Mouse (Mus musculus): ENCODE measurements at regions not wholly inside any gene's neighbourhood (a gene's known extent, or its start where the extent isn't known, plus 50 kb on each side); places are given as distances from the start of the nearest gene placed in this dataset.

- Histone ChIP-seq H3K9me3 (replicated peaks; ENCODE audit: control insufficient read depth, low read length) (no peaks in the 10 kb centered on the region), H3K4me1 (ENCODE audit: control insufficient read depth, insufficient read depth, low read length) (no peaks in the 10 kb centered on the region), H3K4me2 (ENCODE audit: low read length) (no peak overlapping the region), H3K36me3 (ENCODE audit: control insufficient read depth, insufficient read depth, low read length) (no peaks in the 10 kb centered on the region), H3K9ac (ENCODE audit: low read length) (no peak overlapping the region), H3K27me3 (replicated peaks; ENCODE audit: control insufficient read depth, insufficient read depth, low read length) (no peaks in the 10 kb centered on the region), H3K4me3 (ENCODE audit: low read depth, low read length) (no peak overlapping the region), H3K27ac (ENCODE audit: low read depth, low read length) (no peak overlapping the region)
- ATAC-seq = no peak
- peak; percentile 13 for DNase-seq (ENCODE audit: low spot score)
- 53% methylated on average over 13 of the region's 13 CpGs for WGBS
These were observed 682.7 kb downstream of the Gm9195 start for GRCm38 (mm10) chr14:71808863-71809487.

- H3K4me3 ChIP-seq (ENCODE audit: low read depth, low read length) = no peak overlapping the region
- 76% methylated on average over 3 of the region's 3 CpGs for WGBS
- ATAC-seq (no peak), DNase-seq (ENCODE audit: low spot score) (no peak)
- no peaks in the 10 kb centered on the region for H3K27me3 ChIP-seq (replicated peaks; ENCODE audit: control insufficient read depth, insufficient read depth, low read length)
- no peak overlapping the region for H3K4me2 ChIP-seq (ENCODE audit: low read length)
- H3K27ac ChIP-seq (ENCODE audit: low read depth, low read length) = no peak overlapping the region
- H3K36me3 ChIP-seq (ENCODE audit: control insufficient read depth, insufficient read depth, low read length) = no peaks in the 10 kb centered on the region
- no peak overlapping the region for H3K9ac ChIP-seq (ENCODE audit: low read length)
- no peaks in the 10 kb centered on the region for H3K4me1 ChIP-seq (ENCODE audit: control insufficient read depth, insufficient read depth, low read length)
- no peaks in the 10 kb centered on the region for H3K9me3 ChIP-seq (replicated peaks; ENCODE audit: control insufficient read depth, low read length)
These were observed 686.0 kb downstream of the Gm9195 start for GRCm38 (mm10) chr14:71805624-71806023.

GRCm38 (mm10) chr14:71799861-71800260, 691.8 kb downstream of the Gm9195 start:
- H3K4me1 ChIP-seq (ENCODE audit: control insufficient read depth, insufficient read depth, low read length) = no peaks in the 10 kb centered on the region
- no peak overlapping the region for H3K4me3 ChIP-seq (ENCODE audit: low read depth, low read length)
- DNase-seq (ENCODE audit: low spot score) (peak; percentile 49), ATAC-seq (no peak)
- H3K36me3 ChIP-seq (ENCODE audit: control insufficient read depth, insufficient read depth, low read length) = no peaks in the 10 kb centered on the region
- no peaks in the 10 kb centered on the region for H3K27me3 ChIP-seq (replicated peaks; ENCODE audit: control insufficient read depth, insufficient read depth, low read length)
- H3K27ac ChIP-seq (ENCODE audit: low read depth, low read length) = no peak overlapping the region
- H3K9me3 ChIP-seq (replicated peaks; ENCODE audit: control insufficient read depth, low read length) = no peaks in the 10 kb centered on the region
- no peak overlapping the region for H3K4me2 ChIP-seq (ENCODE audit: low read length)
- 53% methylated on average over 4 of the region's 4 CpGs for WGBS
- H3K9ac ChIP-seq (ENCODE audit: low read length) = no peak overlapping the region

GRCm38 (mm10) chr14:71795713-71796112, 695.9 kb downstream of the Gm9195 start:
- WGBS = 83% methylated on average over 3 of the region's 3 CpGs
- no peak overlapping the region for H3K4me2 ChIP-seq (ENCODE audit: low read length)
- H3K9me3 ChIP-seq (replicated peaks; ENCODE audit: control insufficient read depth, low read length) = no peaks in the 10 kb centered on the region
- H3K27ac ChIP-seq (ENCODE audit: low read depth, low read length) = no peak overlapping the region
- no peak for ATAC-seq
- H3K27me3 ChIP-seq (replicated peaks; ENCODE audit: control insufficient read depth, insufficient read depth, low read length) = no peaks in the 10 kb centered on the region
- no peak overlapping the region for H3K4me3 ChIP-seq (ENCODE audit: low read depth, low read length)
- no peaks in the 10 kb centered on the region for H3K4me1 ChIP-seq (ENCODE audit: control insufficient read depth, insufficient read depth, low read length)
- no peaks in the 10 kb centered on the region for H3K36me3 ChIP-seq (ENCODE audit: control insufficient read depth, insufficient read depth, low read length)
- DNase-seq (ENCODE audit: low spot score) = no peak
- H3K9ac ChIP-seq (ENCODE audit: low read length) = no peak overlapping the region

GRCm38 (mm10) chr14:71776990-71777525, 714.6 kb downstream of the Gm9195 start:
- Histone ChIP-seq H3K4me2 (ENCODE audit: low read length) (no peak overlapping the region), H3K9ac (ENCODE audit: low read length) (no peak overlapping the region), H3K4me1 (ENCODE audit: control insufficient read depth, insufficient read depth, low read length) (no peaks in the 10 kb centered on the region), H3K27ac (ENCODE audit: low read depth, low read length) (no peak overlapping the region), H3K27me3 (replicated peaks; ENCODE audit: control insufficient read depth, insufficient read depth, low read length) (no peaks in the 10 kb centered on the region), H3K4me3 (ENCODE audit: low read depth, low read length) (no peak overlapping the region), H3K9me3 (replicated peaks; ENCODE audit: control insufficient read depth, low read length) (no peaks in the 10 kb centered on the region), H3K36me3 (ENCODE audit: control insufficient read depth, insufficient read depth, low read length) (no peaks in the 10 kb centered on the region)
- ATAC-seq (no peak), DNase-seq (ENCODE audit: low spot score) (no peak)
- 46% methylated on average over 1 of the region's 1 CpGs for WGBS

GRCm38 (mm10) chr14:71766856-71767255, 724.8 kb downstream of the Gm9195 start:
- no peaks in the 10 kb centered on the region for H3K36me3 ChIP-seq (ENCODE audit: control insufficient read depth, insufficient read depth, low read length)
- WGBS = 75% methylated on average over 1 of the region's 1 CpGs
- no peak for ATAC-seq
- H3K9ac ChIP-seq (ENCODE audit: low read length) = no peak overlapping the region
- H3K9me3 ChIP-seq (replicated peaks; ENCODE audit: control insufficient read depth, low read length) = no peaks in the 10 kb centered on the region
- no peak for DNase-seq (ENCODE audit: low spot score)
- H3K4me3 ChIP-seq (ENCODE audit: low read depth, low read length) = no peak overlapping the region
- H3K4me2 ChIP-seq (ENCODE audit: low read length) = no peak overlapping the region
- H3K27ac ChIP-seq (ENCODE audit: low read depth, low read length) = no peak overlapping the region
- no peaks in the 10 kb centered on the region for H3K4me1 ChIP-seq (ENCODE audit: control insufficient read depth, insufficient read depth, low read length)
- no peaks in the 10 kb centered on the region for H3K27me3 ChIP-seq (replicated peaks; ENCODE audit: control insufficient read depth, insufficient read depth, low read length)

- DNase-seq (ENCODE audit: low spot score) (no peak), ATAC-seq (no peak)
- Histone ChIP-seq H3K36me3 (ENCODE audit: control insufficient read depth, insufficient read depth, low read length) (no peaks in the 10 kb centered on the region), H3K9ac (ENCODE audit: low read length) (no peak overlapping the region), H3K9me3 (replicated peaks; ENCODE audit: control insufficient read depth, low read length) (no peaks in the 10 kb centered on the region), H3K27ac (ENCODE audit: low read depth, low read length) (no peak overlapping the region), H3K4me1 (ENCODE audit: control insufficient read depth, insufficient read depth, low read length) (no peaks in the 10 kb centered on the region), H3K4me3 (ENCODE audit: low read depth, low read length) (no peak overlapping the region), H3K4me2 (ENCODE audit: low read length) (no peak overlapping the region), H3K27me3 (replicated peaks; ENCODE audit: control insufficient read depth, insufficient read depth, low read length) (no peaks in the 10 kb centered on the region)
- 93% methylated on average over 4 of the region's 4 CpGs for WGBS
These were observed 763.1 kb downstream of the Gm9195 start for GRCm38 (mm10) chr14:71728542-71728941.

GRCm38 (mm10) chr14:71723526-71723925, 768.1 kb downstream of the Gm9195 start:
- Histone ChIP-seq H3K27me3 (replicated peaks; ENCODE audit: control insufficient read depth, insufficient read depth, low read length) (no peaks in the 10 kb centered on the region), H3K4me1 (ENCODE audit: control insufficient read depth, insufficient read depth, low read length) (no peaks in the 10 kb centered on the region), H3K9me3 (replicated peaks; ENCODE audit: control insufficient read depth, low read length) (no peaks in the 10 kb centered on the region), H3K4me2 (ENCODE audit: low read length) (no peak overlapping the region), H3K9ac (ENCODE audit: low read length) (no peak overlapping the region), H3K36me3 (ENCODE audit: control insufficient read depth, insufficient read depth, low read length) (no peaks in the 10 kb centered on the region), H3K27ac (ENCODE audit: low read depth, low read length) (no peak overlapping the region), H3K4me3 (ENCODE audit: low read depth, low read length) (no peak overlapping the region)
- no peak for ATAC-seq
- WGBS = 75% methylated on average over 2 of the region's 2 CpGs
- no peak for DNase-seq (ENCODE audit: low spot score)

- ATAC-seq (peak; percentile 82), DNase-seq (ENCODE audit: low spot score) (peak; percentile 63)
- Histone ChIP-seq H3K4me2 (ENCODE audit: low read length) (no peak overlapping the region), H3K27ac (ENCODE audit: low read depth, low read length) (peak overlapping the region; percentile 4; the same call in 1 of the 2 replicates), H3K27me3 (replicated peaks; ENCODE audit: control insufficient read depth, insufficient read depth, low read length) (no peaks in the 10 kb centered on the region), H3K36me3 (ENCODE audit: control insufficient read depth, insufficient read depth, low read length) (no peaks in the 10 kb centered on the region), H3K9me3 (replicated peaks; ENCODE audit: control insufficient read depth, low read length) (no peaks in the 10 kb centered on the region), H3K9ac (ENCODE audit: low read length) (no peak overlapping the region), H3K4me3 (ENCODE audit: low read depth, low read length) (no peak overlapping the region), H3K4me1 (ENCODE audit: control insufficient read depth, insufficient read depth, low read length) (no peaks in the 10 kb centered on the region)
- 33% methylated on average over 5 of the region's 5 CpGs for WGBS
These were observed 781.9 kb downstream of the Gm9195 start for GRCm38 (mm10) chr14:71709528-71710289.

Measured in forebrain, embryonic 14.5 days (tissue).